Mouse (Mus musculus) layer of hippocampus, postnatal 10 days (tissue): ENCODE results near the gene Gm19410. TPM values are rescaled to one million over a fixed set of nuclear protein-coding genes. Genes with fewer than 3 reads are reported as not detected.

Experiments
- DNase-seq, 2 experiments: peaks; one replicate each; pipeline ENCODE4 v3.0.0; 2021; ENCODE audit warnings: low spot score in 2 of 2
- long read RNA-seq: library from polyadenylated mRNA; stranded (forward); transcript quantifications from one replicate; pipeline ENCODE4 v2.0.0, GENCODE M21; 2023
- microRNA-seq, 2 experiments: library from miRNA; unstranded; fragments of <30 nt; microRNA quantifications; one replicate each; pipeline ENCODE4 v1.2.0; 2021
- total RNA-seq, 2 experiments: library from RNA; stranded (reverse); gene quantifications; 2 replicates each; pipeline ENCODE4 v1.2.3; 2021

Gm19410 gene
- total RNA-seq = 10 to 100 TPM; 15.7 to 22.5 TPM
- long read RNA-seq, partial matches to known transcripts = 3 of 3 reads
- long read RNA-seq, other reads (novel, unspliced or antisense) = 0 of 3 reads

DNA sequence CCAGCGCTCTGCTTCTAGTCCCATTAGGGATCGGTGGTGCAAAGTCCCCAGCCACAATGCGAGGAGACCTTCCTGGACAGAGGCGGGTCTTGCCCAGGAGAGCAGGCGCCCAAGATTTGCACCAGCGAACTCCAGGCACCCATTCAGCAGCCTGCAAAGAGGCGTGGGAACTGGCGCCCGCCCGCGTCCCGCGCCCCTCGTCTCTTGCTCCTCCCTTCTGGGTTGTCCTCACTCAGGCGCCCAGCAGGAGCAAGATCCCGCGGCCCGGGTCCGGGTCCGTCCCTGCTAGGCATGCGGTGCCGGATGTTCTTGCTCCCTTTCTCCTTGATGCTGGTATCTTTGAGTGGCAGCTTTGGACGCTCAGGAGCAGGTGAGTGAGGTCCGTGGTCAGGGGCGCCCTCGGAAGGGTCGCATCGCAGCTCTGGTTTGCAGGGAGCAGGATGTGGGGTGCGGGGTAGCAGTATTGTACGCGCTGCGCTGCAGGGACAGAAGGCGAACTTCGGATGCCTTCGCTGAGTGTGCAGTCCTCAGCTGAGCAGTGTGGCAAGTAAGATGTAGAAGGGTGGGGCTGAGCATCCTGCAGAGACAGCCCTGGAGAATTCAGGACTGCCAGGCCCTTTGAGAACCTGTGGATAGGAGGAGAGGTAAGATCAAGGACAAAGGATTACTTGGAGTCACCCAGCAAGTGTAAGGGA is at the start of gene Gm19410:
Gm19410 (plus strand) TSS at position 292 of the 695 bp plus-strand sequence.
- peak; percentile 20 to 32 for DNase-seq

DNA sequence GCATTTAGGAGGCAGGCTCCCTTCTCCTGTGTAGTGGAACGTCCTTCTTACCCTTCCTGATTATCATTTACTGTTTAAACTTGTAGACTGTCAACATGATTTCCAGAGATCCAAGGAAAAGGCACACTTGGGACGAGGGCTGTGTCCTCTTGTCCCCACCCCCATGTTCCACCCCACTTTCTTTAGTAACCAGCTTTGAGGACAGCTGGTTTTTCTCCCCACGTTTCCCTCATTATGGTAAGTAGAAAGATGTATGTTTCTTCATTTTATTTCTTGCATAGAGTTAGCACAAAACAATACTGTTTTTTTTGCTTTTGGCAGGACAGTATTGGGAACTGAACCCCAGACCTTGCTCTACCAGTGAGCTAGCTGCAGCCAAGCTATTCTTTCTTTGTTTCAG is 34.8 kb upstream of the Gm19410 start:
- no peak for DNase-seq

DNA sequence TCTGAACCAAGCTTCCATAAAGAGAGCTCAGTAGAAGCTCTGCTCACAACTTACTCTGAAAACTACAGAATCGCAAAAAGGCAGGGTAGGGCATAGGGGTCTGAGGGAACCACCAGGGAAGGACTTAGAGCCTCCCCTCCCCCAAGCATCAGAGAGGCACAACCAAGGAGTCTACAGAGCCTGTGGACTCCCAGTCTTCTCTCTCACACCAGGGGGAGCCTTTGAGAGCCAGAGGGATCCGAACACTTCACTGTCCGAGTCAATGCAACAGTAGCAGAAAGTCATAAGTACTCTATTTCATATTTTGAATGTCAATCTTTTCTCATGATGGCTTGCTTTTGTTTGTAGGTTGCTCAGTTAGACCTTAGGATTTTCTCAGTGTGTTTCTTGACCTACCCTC is 30.2 kb upstream of the Gm19410 start:
- DNase-seq = no peak

DNA sequence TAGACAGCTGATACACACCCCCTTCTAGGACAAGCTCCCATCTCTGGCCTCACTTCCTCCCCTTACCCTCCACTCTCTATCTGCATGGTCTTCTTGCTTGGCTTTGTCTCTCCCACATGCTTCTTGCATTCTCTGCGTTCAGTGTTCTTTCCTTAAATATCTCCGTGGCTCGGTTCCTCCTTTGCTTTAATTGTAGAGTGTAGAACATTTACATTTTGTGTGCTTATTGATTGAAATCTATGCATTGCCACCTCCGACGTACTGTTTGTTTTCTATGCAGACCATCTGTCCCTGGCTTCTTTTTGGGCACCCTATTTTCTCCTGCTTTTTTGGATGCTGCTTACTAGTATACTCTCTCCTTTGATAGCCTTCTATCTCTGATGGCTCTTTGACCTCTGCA is 9.4 kb upstream of the Gm19410 start:
- no peak for DNase-seq

DNA sequence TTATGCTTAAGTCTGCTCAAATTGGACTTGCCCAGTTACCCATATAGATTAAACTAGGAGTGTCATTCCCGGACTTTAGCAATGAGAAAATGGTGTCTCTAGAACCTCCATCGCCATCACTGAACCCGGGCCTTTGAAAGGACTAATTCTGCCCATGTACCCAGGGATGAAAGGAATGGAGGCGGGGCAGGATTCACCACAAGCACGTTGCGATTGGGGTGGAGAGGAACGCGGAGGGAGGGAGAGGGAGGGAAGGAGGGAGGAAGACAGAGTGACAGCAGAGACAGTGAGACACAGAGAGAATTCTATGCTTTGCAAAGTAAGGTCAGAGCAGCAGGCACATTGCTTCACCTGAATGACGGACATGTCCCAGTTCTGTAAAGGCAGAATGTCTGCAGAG is 570 bp upstream of the Gm19410 start:
- peak in 1 of 2 experiments; percentile 19 for DNase-seq

DNA sequence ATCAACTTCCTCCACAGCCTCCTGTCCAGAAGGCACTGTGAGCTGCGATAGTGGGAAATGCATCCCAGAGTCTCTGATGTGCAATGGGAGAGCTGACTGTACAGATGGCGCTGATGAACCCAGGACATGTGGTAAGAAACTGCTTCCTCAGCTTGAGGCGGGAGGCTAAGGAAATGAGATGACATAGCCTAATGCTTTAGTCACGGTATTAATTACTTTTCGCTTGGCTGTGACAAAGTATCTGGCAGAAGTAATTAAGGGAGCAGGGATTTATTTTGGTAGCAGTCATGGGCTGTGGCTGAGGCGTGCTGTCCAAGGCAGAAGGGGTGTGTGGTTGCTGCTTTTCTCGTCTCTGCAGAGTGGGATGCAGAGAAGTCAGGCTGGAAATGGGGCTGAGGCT is 7.9 kb downstream of the Gm19410 start:
- no peak for DNase-seq

Small RNAs within 50 kb of the gene (microRNA-seq; reads per million reads assigned to microRNA genes)
- 0 reads per million in 2 experiments for gene Gm44474
